Mouse (Mus musculus): ENCODE results near the gene Ddc. TPM values are rescaled to one million over a fixed set of nuclear protein-coding genes. Genes with fewer than 3 reads are reported as not detected.

The Ddc gene
- polyA plus RNA-seq, 1 experiment, result 3.6 TPM

DNA sequence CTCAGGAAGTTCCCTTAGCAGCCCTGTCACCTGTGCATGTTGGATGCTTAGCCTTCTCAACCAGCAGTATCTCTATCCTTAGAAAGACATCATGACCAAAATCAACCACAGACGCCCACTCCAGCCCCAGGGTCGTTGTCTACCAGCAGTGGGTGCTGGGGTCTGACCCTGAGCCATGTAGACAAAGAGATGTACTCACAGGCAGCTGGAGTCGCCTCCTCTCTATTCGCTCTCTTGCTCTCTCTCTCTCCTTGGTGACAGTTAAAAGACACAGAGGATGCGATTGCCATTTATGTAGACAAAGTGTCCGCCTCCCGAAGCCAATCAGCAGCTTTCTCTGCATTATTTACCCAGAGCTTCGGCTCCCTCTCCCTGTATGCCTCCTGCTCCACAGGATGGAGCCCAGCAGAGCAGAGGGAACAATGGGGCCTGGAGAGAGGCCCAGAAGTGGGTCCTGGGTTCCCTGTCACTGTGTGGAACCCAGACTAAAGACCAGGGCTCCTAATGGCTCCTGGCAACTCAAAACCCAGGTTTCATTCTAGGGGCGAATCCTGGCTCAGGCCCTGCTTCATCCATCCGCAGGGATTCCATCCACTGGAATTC lies 7.7 kb downstream of the Ddc start:
- TF ChIP-seq CTCF (IDR thresholded peaks at IDR 0.05; ENCODE audit: insufficient read depth, low read length) (no peak), POLR2A (IDR thresholded peaks at IDR 0.05; ENCODE audit: borderline replicate concordance, extremely low read depth, low read depth, low read length) (no peak)
- 73% methylated on average over 10 of the region's 10 CpGs for WGBS
- no peaks in the 10 kb centered on the region for H3K4me1 ChIP-seq (ENCODE audit: control insufficient read depth, insufficient read depth, low read length)
- no peak overlapping the region for H3K4me3 ChIP-seq (replicated peaks; ENCODE audit: extremely low read depth, low read depth, low read length)
- DNase-seq, result no peak

DNA sequence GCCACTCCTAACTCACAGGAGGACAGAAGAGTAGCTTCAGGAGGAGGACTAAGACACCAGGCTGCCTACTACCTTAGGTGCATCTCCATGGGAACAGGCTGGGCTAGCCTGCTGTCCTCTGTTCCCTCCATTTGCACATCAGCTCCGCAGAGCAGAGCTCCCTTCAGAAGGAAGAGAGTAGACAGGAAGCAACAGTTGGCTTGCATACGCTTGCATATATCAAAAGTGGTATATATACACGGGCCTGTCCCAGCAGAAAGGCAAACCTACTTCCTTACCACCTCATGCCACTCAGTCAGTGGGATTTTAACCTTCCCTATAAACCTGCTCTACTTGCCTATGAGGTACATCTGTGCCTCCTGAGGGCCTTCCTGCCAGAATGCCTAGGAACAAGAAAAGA lies 9.2 kb downstream of the Ddc start:
- Histone ChIP-seq H3K4me1 (ENCODE audit: control insufficient read depth, insufficient read depth, low read length) (no peaks in the 10 kb centered on the region), H3K4me3 (replicated peaks; ENCODE audit: extremely low read depth, low read depth, low read length) (no peak overlapping the region)
- WGBS, result 38% methylated on average over 3 of the region's 3 CpGs
- DNase-seq, result no peak
- TF ChIP-seq CTCF (IDR thresholded peaks at IDR 0.05; ENCODE audit: insufficient read depth, low read length), result no peak
- TF ChIP-seq POLR2A (IDR thresholded peaks at IDR 0.05; ENCODE audit: borderline replicate concordance, extremely low read depth, low read depth, low read length), result no peak

DNA sequence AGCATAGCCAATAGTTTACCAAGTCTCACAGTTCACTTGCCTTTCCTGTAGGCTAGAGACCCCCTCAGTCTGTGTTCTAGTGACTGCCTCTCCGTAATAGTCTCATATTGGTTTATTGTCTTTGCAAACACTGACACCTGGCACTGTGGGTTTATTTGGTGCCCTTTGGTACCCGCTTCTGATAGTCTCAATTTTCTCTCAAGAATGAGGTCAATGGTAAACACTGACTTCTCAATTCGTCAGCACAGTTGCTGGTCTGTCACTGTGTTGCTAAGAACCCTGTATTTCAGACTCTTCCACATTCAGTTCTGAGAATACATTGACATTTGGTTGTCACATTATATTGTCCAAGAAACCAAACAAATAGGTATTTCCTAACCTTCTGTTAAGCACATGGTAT lies 9.9 kb downstream of the Ddc start:
- no peak overlapping the region for H3K4me3 ChIP-seq (replicated peaks; ENCODE audit: extremely low read depth, low read depth, low read length)
- no peak for DNase-seq
- 76% methylated on average over 3 of the region's 3 CpGs for WGBS
- no peaks in the 10 kb centered on the region for H3K4me1 ChIP-seq (ENCODE audit: control insufficient read depth, insufficient read depth, low read length)
- TF ChIP-seq CTCF (IDR thresholded peaks at IDR 0.05; ENCODE audit: insufficient read depth, low read length) (no peak), POLR2A (IDR thresholded peaks at IDR 0.05; ENCODE audit: borderline replicate concordance, extremely low read depth, low read depth, low read length) (no peak)

DNA sequence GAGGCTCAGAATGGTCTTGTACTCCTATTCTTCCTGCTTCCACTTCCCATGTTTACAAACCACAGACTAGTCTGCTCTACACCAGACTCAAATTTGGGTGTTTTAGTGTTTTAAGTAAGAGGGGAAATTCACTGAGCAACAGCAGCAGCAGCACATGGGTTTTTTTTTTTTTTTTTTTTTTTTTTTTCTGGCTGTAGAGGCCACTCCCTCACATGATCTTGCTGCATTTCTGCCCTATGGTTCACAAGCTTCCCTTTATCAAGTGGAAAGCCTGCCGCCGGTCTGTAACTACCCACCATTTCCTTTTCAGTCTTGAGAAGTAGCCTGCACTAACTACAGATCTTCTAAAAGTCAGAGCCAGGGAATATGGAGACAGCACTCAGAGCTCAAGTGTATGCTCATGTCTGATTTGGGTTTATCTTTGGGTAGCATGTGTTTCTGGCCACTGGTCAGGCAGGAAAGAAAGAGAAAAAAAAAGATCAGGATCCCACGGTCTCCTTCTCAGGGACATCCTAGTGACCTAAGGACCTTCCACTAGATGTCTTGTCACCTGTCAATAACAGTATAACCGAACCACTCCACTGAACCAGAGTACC lies 11.4 kb downstream of the Ddc start:
- TF ChIP-seq POLR2A (IDR thresholded peaks at IDR 0.05; ENCODE audit: borderline replicate concordance, extremely low read depth, low read depth, low read length) (no peak), CTCF (IDR thresholded peaks at IDR 0.05; ENCODE audit: insufficient read depth, low read length) (no peak)
- DNase-seq, result no peak
- WGBS, result 39% methylated on average over 4 of the region's 4 CpGs
- no peak overlapping the region for H3K4me3 ChIP-seq (replicated peaks; ENCODE audit: extremely low read depth, low read depth, low read length)
- H3K4me1 ChIP-seq (ENCODE audit: control insufficient read depth, insufficient read depth, low read length), result no peaks in the 10 kb centered on the region

DNA sequence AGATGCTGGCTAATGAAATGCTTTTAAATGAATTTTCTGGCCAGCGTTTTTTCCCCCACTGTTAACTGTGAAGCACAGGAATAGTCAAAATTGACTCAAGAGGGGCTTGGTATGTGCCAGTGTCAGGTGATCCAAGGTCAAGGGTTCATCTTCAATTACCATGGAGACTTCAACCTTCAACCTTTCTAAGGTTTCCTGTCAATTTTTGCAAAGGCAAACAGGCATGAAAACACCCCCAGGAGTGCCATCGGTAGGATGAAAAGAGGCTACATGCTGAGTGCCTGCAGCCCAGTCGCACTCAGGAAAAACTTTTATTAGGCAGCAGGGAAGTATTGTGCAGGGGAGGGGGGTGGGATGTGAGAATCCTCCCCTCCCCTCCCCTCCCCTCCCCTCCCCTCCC lies 12.0 kb downstream of the Ddc start:
- TF ChIP-seq CTCF (IDR thresholded peaks at IDR 0.05; ENCODE audit: insufficient read depth, low read length) (no peak), POLR2A (IDR thresholded peaks at IDR 0.05; ENCODE audit: borderline replicate concordance, extremely low read depth, low read depth, low read length) (no peak)
- no peak overlapping the region for H3K4me3 ChIP-seq (replicated peaks; ENCODE audit: extremely low read depth, low read depth, low read length)
- H3K4me1 ChIP-seq (ENCODE audit: control insufficient read depth, insufficient read depth, low read length), result no peaks in the 10 kb centered on the region
- 38% methylated on average over 3 of the region's 3 CpGs for WGBS
- no peak for DNase-seq

DNA sequence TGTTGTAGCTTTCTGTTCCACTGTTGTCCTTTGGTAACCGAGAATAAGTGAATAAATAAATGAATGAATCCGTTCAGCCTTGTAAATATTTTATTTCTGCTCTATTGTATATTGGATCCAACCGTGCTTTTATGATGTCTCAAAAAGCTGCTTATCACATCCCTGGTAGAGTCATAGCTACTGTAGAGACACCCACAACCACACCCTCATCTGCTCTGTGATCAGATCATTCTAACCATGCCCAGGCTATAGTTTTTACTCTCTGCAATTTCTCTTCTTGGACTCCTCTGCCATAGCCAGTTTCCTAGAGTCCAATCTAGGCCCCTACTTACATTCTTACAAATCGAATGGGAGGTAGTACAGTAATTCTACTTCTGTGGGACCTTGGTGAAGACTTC lies 12.7 kb downstream of the Ddc start:
- no peak for TF ChIP-seq POLR2A (IDR thresholded peaks at IDR 0.05; ENCODE audit: borderline replicate concordance, extremely low read depth, low read depth, low read length)
- no peak for TF ChIP-seq CTCF (IDR thresholded peaks at IDR 0.05; ENCODE audit: insufficient read depth, low read length)
- Histone ChIP-seq H3K4me3 (replicated peaks; ENCODE audit: extremely low read depth, low read depth, low read length) (no peak overlapping the region), H3K4me1 (ENCODE audit: control insufficient read depth, insufficient read depth, low read length) (no peaks in the 10 kb centered on the region)
- DNase-seq, result no peak
- 70% methylated on average over 4 of the region's 4 CpGs for WGBS

DNA sequence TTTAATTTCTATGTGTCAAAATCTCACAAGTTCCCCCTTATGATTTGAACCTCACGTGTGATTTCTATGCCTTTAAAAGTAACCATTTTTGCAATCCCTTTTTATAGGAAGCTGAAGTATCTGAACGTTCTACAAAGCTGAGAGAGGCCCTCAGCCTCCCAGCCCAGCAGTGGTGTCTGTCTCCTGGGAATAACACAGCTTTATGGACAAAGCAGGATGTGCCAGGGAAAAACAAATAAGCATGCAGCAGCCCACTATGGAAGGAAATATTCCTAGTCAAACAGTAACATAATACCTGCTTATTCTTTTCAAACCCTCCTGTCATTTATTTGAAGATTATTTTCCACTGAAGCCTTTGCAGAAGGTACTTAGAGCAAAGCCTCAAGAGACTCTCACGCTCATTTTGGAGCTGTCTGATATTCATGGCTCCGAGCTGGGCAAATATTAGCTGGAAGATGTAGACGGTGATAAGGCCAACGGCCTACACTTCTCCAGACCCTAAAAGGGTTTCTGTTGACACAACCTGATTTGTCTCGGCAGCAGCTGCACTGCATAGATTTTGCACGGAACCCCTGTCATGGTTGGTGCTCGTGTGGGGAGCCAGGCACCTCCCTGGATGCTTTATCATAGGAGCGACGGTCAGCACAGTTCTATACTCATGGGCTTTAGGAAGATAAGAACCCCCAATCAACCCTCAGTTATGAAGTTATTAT lies 13.3 kb downstream of the Ddc start:
- Histone ChIP-seq H3K4me3 (replicated peaks; ENCODE audit: extremely low read depth, low read depth, low read length) (no peak overlapping the region), H3K4me1 (ENCODE audit: control insufficient read depth, insufficient read depth, low read length) (no peaks in the 10 kb centered on the region)
- no peak for TF ChIP-seq POLR2A (IDR thresholded peaks at IDR 0.05; ENCODE audit: borderline replicate concordance, extremely low read depth, low read depth, low read length)
- no peak for TF ChIP-seq CTCF (IDR thresholded peaks at IDR 0.05; ENCODE audit: insufficient read depth, low read length)
- WGBS, result 52% methylated on average over 11 of the region's 11 CpGs
- no peak for DNase-seq

DNA sequence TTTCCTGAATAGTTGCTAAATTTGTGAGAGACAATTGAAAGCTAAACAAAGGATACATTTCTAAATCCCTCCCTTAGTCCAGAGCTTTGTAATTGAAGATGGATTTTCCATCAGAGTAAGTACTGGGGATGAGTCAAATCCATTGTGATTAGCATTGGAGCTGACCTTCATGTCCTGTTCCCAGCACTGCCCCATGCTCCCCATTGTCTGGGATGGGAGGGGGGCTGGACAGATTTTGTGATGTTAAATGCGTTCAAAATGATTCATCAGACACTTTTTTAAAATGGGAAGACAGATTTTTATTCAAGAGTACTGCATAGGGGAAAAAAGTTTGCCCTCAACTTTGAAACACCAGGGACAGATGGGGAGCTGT lies 16.2 kb downstream of the Ddc start:
- Histone ChIP-seq H3K4me1 (ENCODE audit: control insufficient read depth, insufficient read depth, low read length) (peaks cover 3% of the 10 kb centered on the region; the same call in 1 of the 2 replicates), H3K4me3 (replicated peaks; ENCODE audit: extremely low read depth, low read depth, low read length) (no peak overlapping the region)
- no peak for DNase-seq
- no peak for TF ChIP-seq POLR2A (IDR thresholded peaks at IDR 0.05; ENCODE audit: borderline replicate concordance, extremely low read depth, low read depth, low read length)
- no peak for TF ChIP-seq CTCF (IDR thresholded peaks at IDR 0.05; ENCODE audit: insufficient read depth, low read length)
- WGBS, result 55% methylated on average over 1 of the region's 1 CpGs

DNA sequence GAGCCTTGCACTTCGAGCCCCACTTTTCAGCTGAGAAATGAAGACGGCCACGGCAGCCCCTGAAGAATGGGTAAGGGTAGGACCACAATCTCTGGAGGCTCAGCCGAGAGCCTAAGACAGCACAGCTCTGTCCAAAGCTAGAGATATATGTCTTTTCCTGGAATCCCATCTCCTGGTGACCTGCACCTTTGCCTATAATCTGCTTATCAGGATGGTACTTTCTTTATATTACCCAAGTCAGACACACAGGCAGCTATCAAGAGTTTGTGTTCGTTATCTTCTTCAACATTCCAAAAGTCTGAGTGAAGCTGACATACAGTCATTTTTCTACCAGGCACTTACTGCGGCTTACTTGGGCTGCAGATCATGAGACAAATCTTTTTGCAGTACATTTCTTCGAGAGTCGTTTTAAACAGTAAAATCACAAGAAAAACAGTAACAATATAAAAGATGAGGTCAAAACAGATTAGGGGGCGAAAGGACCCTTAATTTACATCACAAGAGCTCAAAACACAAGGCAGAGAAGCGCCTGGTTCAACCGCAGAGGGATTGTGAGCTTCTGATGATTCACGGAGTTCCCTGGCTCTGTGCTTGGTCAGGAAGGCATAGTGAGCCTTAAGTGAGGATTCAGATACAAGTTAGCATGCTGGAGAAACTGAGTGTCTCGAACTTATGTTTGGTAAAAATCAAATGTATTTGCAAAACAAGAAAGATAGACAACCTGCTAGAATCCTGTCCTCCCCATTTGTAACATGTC lies 16.7 kb downstream of the Ddc start:
- 63% methylated on average over 13 of the region's 13 CpGs for WGBS
- H3K4me1 ChIP-seq (ENCODE audit: control insufficient read depth, insufficient read depth, low read length), result peaks cover 3% of the 10 kb centered on the region; the same call in 1 of the 2 replicates
- H3K4me3 ChIP-seq (replicated peaks; ENCODE audit: extremely low read depth, low read depth, low read length), result no peak overlapping the region
- TF ChIP-seq POLR2A (IDR thresholded peaks at IDR 0.05; ENCODE audit: borderline replicate concordance, extremely low read depth, low read depth, low read length) (no peak), CTCF (IDR thresholded peaks at IDR 0.05; ENCODE audit: insufficient read depth, low read length) (no peak)
- DNase-seq, result no peak

Measured in lung, adult 2 months (tissue).